Mouse (Mus musculus): ENCODE results near the gene Gpr161. TPM values are rescaled to one million over a fixed set of nuclear protein-coding genes. Genes with fewer than 3 reads are reported as not detected.

Gene Gpr161
- polyA plus RNA-seq, 1 experiment from 2014 or later = 1.2 TPM

DNA sequence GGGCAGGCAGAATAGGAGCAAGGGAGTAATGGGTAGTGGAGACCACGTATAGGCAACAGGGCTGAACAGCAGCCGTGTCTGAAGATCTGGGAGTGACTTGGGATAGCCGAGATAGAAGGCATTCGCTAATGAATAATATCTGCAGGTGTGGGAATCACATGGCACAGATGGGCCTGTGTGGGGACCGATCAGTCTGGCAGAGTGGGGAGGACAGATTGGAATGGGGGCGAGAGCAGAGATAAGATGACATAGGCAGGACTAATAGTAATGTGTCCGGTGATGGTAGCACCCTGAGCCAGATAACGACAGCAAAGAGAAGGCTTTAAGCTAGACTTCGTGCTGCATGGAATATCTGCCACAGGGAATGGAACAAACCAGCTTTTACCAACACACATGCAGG, 7.4 kb upstream of the Gpr161 start:
- H3K4me1 ChIP-seq = peaks cover 13% of the 10 kb centered on the region
- H3K4me3 ChIP-seq = no peak overlapping the region
- DNase-seq (ENCODE audit: low spot score) = no peak
- no peak overlapping the region for H3K27ac ChIP-seq
- H3K9me3 ChIP-seq = no peaks in the 10 kb centered on the region
- H3K27me3 ChIP-seq (ENCODE audit: insufficient read depth, poor library complexity, severe bottlenecking) = no peaks in the 10 kb centered on the region
- 0 out of 2 replicates have a peak, but pooled peaks cover 3% of the 10 kb centered on the region for H3K36me3 ChIP-seq
- WGBS = 79% methylated on average over 9 of the region's 9 CpGs

DNA sequence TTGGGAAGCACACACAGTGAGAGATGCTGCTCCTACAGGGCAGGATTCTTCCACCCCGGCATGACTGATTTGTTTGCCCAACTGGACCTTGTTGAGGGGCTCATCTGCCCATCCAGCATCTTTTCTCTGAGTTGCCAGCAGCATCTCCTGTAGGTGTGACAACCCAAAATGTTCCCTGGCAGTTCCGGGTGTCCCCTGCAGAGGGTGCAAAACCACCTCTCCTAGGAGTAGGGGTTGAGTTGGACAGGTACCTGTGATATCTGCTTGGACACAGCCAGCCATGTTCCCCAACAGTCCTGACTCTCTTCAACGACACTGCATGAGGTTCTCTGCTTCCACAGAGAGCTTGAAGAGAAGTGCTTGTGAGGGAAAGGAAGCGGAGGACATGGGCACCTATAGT, 5.8 kb upstream of the Gpr161 start:
- Histone ChIP-seq H3K4me3 (no peak overlapping the region), H3K27me3 (ENCODE audit: insufficient read depth, poor library complexity, severe bottlenecking) (no peaks in the 10 kb centered on the region), H3K27ac (no peak overlapping the region), H3K36me3 (peaks cover 3% of the 10 kb centered on the region; the same call in 1 of the 2 replicates), H3K4me1 (no peaks in the 10 kb centered on the region), H3K9me3 (no peaks in the 10 kb centered on the region)
- WGBS = 78% methylated on average over 4 of the region's 4 CpGs
- no peak for DNase-seq (ENCODE audit: low spot score)

DNA sequence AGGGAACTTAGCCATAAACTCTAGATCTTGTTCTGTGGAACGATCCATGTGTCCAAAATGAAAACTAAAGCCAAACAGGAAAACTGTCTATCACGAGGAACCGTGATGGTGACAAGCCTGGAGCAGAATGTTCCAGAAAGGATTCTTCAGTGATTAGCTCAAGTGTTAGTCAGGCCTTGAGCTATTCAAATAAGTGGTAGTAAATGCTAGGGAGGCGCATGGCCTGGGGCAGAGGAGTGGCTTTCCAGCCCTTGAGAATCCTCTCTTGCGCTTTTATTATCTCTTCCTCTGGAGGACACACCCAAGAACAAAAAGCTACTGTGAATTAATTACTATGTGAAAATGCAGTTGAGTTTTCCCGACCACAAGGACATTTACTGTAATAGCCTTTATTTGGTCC, 4.0 kb upstream of the Gpr161 start:
- H3K27me3 ChIP-seq (ENCODE audit: insufficient read depth, poor library complexity, severe bottlenecking) = no peaks in the 10 kb centered on the region
- 78% methylated on average over 6 of the region's 6 CpGs for WGBS
- no peaks in the 10 kb centered on the region for H3K9me3 ChIP-seq
- H3K27ac ChIP-seq = no peak overlapping the region
- no peak overlapping the region for H3K4me3 ChIP-seq
- no peak for DNase-seq (ENCODE audit: low spot score)
- H3K4me1 ChIP-seq = no peaks in the 10 kb centered on the region
- H3K36me3 ChIP-seq = peaks cover 3% of the 10 kb centered on the region; the same call in 1 of the 2 replicates

DNA sequence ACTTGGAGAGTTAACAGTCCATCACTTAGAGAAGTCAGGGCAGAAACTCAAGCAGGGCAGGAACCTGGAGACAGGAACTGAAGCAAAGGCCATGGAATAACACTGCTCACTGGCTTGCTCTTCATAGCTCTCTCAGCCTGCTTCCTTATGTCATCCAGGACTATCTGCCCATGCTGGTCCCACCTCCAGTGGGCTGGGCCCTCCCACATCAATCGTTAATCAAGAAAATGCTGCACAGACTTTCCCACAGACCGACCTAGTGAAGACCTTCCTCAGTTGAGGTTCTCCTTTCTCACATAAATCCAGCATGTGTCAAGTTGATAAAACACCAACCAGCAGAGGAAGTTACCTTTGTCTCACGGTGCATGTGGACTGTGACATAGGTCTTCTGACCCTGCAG, 5.5 kb downstream of the Gpr161 start:
- no peaks in the 10 kb centered on the region for H3K9me3 ChIP-seq
- 75% methylated on average over 3 of the region's 3 CpGs for WGBS

DNA sequence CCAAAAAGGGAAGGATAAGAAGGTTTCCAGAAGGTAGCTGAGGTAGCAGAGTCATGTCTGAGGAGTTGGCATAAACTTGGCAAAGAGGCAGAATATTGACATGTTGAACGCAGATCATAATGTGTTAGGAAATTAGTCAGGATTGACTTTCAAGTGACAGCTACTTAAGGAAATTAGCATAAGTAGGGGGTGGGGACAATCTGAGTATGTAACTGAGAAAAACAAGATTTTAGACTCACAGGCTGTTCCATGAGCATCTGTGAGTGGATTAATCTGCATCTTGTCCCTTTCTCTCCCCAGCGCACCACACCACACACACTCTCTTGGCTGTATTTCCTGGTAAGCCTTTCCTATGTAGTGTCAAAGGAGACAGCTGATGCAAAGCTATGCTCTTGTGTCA, 6.0 kb downstream of the Gpr161 start:
- Histone ChIP-seq H3K4me1 (peaks cover 12% of the 10 kb centered on the region), H3K36me3 (peaks cover 5% of the 10 kb centered on the region), H3K27me3 (ENCODE audit: insufficient read depth, poor library complexity, severe bottlenecking) (no peaks in the 10 kb centered on the region), H3K4me3 (no peak overlapping the region), H3K27ac (no peak overlapping the region), H3K9me3 (no peaks in the 10 kb centered on the region)
- DNase-seq (ENCODE audit: low spot score) = no peak
- 93% methylated on average over 2 of the region's 2 CpGs for WGBS

More for the DNA sequence above, 5.5 kb downstream of the Gpr161 start:
- Histone ChIP-seq H3K4me1 (peaks cover 12% of the 10 kb centered on the region), H3K4me3 (no peak overlapping the region), H3K27me3 (ENCODE audit: insufficient read depth, poor library complexity, severe bottlenecking) (no peaks in the 10 kb centered on the region), H3K36me3 (peaks cover under 1% of the 10 kb centered on the region), H3K27ac (no peak overlapping the region)
- no peak for DNase-seq (ENCODE audit: low spot score)

DNA sequence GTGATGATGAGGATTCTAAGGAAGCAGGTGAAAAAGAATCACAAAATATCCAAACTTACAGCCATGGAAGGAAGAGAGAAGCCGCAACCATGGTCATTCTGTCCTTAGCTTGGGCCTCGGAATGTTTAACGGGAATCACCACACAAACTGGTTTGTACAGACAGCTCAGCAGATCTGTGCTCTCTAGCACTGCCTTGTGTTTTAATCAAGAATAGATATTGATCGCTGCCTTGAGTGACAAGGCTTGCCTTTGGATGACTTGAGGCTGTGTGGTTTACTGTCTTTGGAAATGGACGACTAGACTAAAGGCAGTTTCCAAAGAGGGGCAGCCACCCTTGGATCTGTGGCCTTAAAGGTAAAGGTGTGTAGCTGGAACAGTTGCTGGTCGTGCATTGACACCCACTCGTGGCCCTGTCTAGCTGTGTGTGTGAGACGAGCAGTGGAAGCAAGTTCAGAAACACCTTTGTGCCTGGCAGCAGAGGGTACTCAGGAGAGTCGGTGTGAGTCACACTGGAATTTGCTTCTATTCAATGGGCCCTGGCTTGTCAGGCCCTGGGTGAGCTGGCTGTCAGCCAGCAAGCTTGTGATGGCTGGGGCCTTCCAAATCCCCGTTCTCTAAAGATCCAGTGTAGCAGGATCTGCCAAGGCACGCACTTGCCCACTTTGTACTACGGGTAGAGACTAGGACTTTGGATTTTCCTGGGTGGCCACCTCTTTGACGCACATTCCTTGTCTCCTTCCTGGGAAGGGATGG, 7.0 kb downstream of the Gpr161 start:
- no peak for DNase-seq (ENCODE audit: low spot score)
- peaks cover 12% of the 10 kb centered on the region for H3K4me1 ChIP-seq
- no peaks in the 10 kb centered on the region for H3K27me3 ChIP-seq (ENCODE audit: insufficient read depth, poor library complexity, severe bottlenecking)
- H3K36me3 ChIP-seq = peaks cover 6% of the 10 kb centered on the region
- WGBS = 66% methylated on average over 13 of the region's 13 CpGs
- peak overlapping the region; percentile 13; the same call in 1 of the 2 replicates for H3K27ac ChIP-seq
- H3K4me3 ChIP-seq = no peak overlapping the region
- no peaks in the 10 kb centered on the region for H3K9me3 ChIP-seq

DNA sequence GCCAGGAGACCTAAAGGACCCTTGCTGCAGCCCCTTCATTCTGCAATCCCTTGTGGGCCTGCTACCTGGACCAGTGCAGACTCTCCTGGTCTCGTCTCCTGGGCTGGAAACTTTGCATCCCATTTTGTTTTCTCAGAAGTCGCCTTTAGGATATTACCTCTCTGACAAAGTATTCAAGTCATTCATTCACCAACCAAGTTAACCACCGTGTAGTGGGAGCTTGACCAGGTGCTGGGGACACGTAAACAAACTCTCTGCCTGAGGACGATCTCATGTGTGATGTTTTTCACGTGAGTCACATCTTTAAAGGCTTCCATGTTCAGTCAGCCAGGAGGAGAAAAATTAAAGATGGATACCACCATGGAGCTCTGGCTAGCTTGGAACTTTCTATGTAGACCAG, 7.6 kb downstream of the Gpr161 start:
- Histone ChIP-seq H3K4me1 (peaks cover 12% of the 10 kb centered on the region), H3K36me3 (peaks cover 6% of the 10 kb centered on the region), H3K4me3 (no peak overlapping the region), H3K9me3 (no peaks in the 10 kb centered on the region), H3K27me3 (ENCODE audit: insufficient read depth, poor library complexity, severe bottlenecking) (no peaks in the 10 kb centered on the region), H3K27ac (peak overlapping the region; percentile 13; the same call in 1 of the 2 replicates)
- DNase-seq (ENCODE audit: low spot score) = no peak
- 81% methylated on average over 6 of the region's 6 CpGs for WGBS

DNA sequence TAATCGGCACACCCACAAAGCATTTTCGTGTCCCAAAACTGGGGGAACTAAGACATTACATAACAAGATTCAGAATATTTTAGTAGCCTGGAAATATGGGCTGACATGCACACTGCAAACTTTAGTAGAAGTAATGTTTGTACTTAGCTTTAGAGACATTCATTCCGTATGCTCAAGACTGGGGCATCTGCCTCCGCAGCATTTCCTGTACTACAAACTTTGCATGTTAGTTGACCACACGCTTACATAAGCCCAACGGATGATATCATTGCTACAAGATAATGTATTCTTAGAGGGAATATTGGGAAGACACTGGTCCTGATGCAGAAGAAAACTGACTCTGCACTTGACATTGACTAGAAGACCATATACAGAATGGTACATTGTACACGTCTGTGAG, 8.8 kb downstream of the Gpr161 start:
- Histone ChIP-seq H3K27ac (no peak overlapping the region), H3K4me3 (no peak overlapping the region), H3K4me1 (peaks cover 12% of the 10 kb centered on the region), H3K9me3 (no peaks in the 10 kb centered on the region), H3K36me3 (peaks cover 6% of the 10 kb centered on the region), H3K27me3 (ENCODE audit: insufficient read depth, poor library complexity, severe bottlenecking) (no peaks in the 10 kb centered on the region)
- no peak for DNase-seq (ENCODE audit: low spot score)
- 87% methylated on average over 7 of the region's 7 CpGs for WGBS

DNA sequence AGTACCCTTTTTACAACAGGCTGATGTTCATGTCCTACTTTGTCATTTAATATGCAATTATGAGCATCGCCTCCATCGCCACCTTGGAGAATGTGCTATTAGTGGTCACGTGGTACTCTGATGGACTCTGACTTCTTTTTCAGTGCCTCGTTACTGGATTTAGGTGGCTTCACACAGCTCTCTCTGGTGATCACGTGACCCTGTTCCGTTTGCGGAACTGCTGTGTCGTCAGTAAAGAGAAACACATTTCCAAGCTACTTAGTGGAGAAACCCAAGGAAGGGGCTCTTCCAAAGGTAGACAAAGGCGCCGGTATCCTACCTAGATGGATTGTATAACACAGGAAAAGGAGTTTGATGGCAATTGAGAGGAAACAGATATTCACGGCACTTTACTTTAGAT, 12.6 kb downstream of the Gpr161 start:
- peaks cover 26% of the 10 kb centered on the region for H3K36me3 ChIP-seq
- 81% methylated on average over 11 of the region's 11 CpGs for WGBS

DNA sequence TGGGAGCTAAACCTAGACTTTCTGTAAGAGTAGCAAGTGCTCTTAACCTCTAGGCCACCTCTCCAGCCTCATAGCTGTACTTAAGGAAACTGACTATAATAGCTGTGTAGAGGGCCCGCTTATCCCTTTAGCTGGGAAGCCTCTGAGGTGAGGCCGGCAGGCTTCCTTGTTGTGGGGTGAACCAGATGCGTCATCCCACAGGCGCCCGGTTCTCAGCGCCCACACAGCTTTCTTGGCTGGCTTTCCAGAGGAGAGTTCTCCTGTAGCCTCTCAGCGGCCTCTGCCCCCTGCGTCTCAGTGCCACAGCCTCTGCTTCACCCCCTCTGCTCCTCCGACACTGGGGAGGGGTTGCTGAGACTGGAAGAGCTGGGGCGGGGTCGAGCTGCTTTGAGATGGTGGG, 20.8 kb downstream of the Gpr161 start:
- Histone ChIP-seq H3K36me3 (peaks cover 19% of the 10 kb centered on the region), H3K4me3 (peak overlapping the region; percentile 20; the same call in 1 of the 2 replicates), H3K9me3 (no peaks in the 10 kb centered on the region), H3K27me3 (ENCODE audit: insufficient read depth, poor library complexity, severe bottlenecking) (no peaks in the 10 kb centered on the region), H3K4me1 (peaks cover 11% of the 10 kb centered on the region), H3K27ac (peak overlapping the region; percentile 22; the same call in 1 of the 2 replicates)
- 39% methylated on average over 11 of the region's 11 CpGs for WGBS
- no peak for DNase-seq (ENCODE audit: low spot score)

More for the DNA sequence above, 12.6 kb downstream of the Gpr161 start:
- Histone ChIP-seq H3K27ac (no peak overlapping the region), H3K4me3 (no peak overlapping the region), H3K4me1 (peaks cover under 1% of the 10 kb centered on the region), H3K27me3 (ENCODE audit: insufficient read depth, poor library complexity, severe bottlenecking) (no peaks in the 10 kb centered on the region), H3K9me3 (no peaks in the 10 kb centered on the region)
- no peak for DNase-seq (ENCODE audit: low spot score)

DNA sequence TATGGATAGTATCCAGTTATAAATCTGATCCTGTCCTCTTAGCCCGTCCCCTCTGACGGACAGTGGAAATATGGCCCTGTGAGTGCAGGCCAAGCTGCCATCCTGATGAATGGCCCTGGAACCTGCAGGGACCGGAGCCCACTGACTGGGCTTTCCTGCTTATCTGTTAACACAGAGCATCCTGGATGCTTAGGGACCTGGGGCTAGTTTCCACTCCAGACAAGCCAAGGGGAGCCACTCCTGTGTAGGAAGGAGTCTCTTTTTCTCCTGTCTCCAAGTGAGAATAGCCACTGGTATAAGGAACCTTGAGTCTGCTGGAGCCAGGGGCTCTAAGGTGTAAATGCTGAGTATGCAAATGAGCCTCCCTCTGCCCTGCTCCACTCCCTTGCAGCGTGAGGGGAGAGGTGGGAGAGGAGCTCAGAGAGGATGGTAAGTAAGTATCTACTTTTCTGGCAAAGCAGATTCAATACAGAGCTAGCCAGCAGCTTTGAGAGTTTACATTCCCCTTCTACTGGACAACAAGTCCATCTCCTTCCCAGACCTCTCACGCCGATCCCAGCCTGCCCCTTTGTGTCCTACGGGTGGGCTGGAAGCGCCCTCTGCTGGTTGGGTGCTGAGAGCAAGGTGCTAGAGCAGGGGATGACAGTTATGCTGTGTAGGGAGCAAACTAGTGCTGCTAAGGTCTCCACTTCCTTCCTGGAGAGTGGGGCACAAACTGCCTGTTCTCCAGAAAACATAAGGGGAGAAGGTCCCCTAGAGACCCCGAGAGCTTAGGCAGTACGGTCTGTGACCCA, 24.7 kb downstream of the Gpr161 start:
- Histone ChIP-seq H3K27ac (no peak overlapping the region), H3K4me3 (no peak overlapping the region), H3K9me3 (no peaks in the 10 kb centered on the region), H3K4me1 (peaks cover 27% of the 10 kb centered on the region), H3K36me3 (peaks cover 11% of the 10 kb centered on the region), H3K27me3 (ENCODE audit: insufficient read depth, poor library complexity, severe bottlenecking) (no peaks in the 10 kb centered on the region)
- WGBS = 33% methylated on average over 10 of the region's 10 CpGs
- peak; percentile 91 for DNase-seq (ENCODE audit: low spot score)

DNA sequence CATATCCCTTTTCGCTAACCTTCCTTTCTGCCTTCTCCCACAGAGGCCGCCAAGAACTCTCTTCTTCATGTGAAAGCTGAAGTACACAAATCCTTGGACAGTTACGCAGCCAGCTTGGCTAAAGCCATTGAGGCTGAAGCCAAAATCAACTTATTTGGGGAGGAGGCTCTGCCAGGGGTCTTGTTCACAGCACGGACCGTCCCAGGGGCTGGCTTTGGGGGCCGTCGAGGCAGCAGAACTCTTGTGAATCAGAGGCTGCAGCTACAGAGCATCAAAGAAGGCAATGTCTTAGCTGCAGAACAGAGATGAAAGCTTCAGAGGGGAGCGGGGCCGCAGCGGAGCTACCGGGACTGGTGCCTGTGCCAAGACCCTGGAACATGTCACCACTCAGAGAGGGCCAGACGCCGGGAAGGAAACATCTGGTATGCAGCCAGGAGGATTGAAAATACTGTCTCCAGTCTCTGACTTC, 25.8 kb downstream of the Gpr161 start:
- WGBS = 77% methylated on average over 13 of the region's 13 CpGs
- no peaks in the 10 kb centered on the region for H3K27me3 ChIP-seq (ENCODE audit: insufficient read depth, poor library complexity, severe bottlenecking)
- no peak overlapping the region for H3K27ac ChIP-seq
- H3K9me3 ChIP-seq = no peaks in the 10 kb centered on the region
- no peak overlapping the region for H3K4me3 ChIP-seq
- no peak for DNase-seq (ENCODE audit: low spot score)
- peaks cover 11% of the 10 kb centered on the region for H3K36me3 ChIP-seq
- peaks cover 24% of the 10 kb centered on the region for H3K4me1 ChIP-seq

DNA sequence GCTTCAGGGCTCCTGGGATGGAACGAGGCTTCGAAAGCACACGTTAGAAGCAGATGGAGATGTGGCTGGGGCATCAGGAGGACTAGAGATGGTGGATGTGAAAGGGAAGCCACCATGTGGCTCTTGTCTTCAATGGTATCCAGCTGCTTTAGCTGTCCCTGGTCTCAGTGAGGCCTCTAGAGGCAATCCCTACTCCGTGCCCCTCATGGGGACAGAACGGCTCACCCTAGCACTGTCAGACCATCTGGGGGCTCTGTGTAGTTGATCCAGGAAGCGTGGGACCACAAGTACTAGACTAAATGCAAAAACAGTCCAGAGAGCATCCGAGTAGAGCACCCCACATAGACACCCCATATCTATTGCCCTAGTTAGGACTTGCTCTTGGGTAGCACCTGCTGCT, 26.3 kb downstream of the Gpr161 start:
- Histone ChIP-seq H3K4me1 (peaks cover 21% of the 10 kb centered on the region), H3K36me3 (peaks cover 11% of the 10 kb centered on the region), H3K9me3 (no peaks in the 10 kb centered on the region), H3K4me3 (no peak overlapping the region), H3K27me3 (ENCODE audit: insufficient read depth, poor library complexity, severe bottlenecking) (no peaks in the 10 kb centered on the region), H3K27ac (no peak overlapping the region)
- WGBS = 81% methylated on average over 7 of the region's 7 CpGs
- DNase-seq (ENCODE audit: low spot score) = no peak
